Mouse (Mus musculus) kidney, postnatal 0 days (tissue): Measurements from ENCODE around the gene Sacs. TPM values are rescaled to one million over a fixed set of nuclear protein-coding genes. Genes with fewer than 3 reads are reported as not detected.

Experiments used
- ATAC-seq: fragments of 200-750 bp; cut with Nextera tagmentation; replicated peaks from 2 replicates; pipeline ENCODE4 v1.8.0; 2017; ENCODE audit warnings: low read depth, moderate number of reproducible peaks, moderate TSS enrichment, moderate library complexity; ENCODE audit not compliant: low FRiP score
- DNase-seq: peaks from one replicate; pipeline ENCODE4 v3.0.0-alpha.2; 2016; ENCODE audit warnings: low spot score
- H3K27ac ChIP-seq: fragments of 300-500 bp; sonication (generic); 2 replicates; pipeline ENCODE4 v1.5.1; 2014; ENCODE audit warnings: mild to moderate bottlenecking
- H3K27me3 ChIP-seq: fragments of 300-500 bp; sonication (generic); 2 replicates; pipeline ENCODE4 v1.6.1; 2014; ENCODE audit warnings: low read length, mixed read lengths; ENCODE audit not compliant: insufficient read depth
- H3K36me3 ChIP-seq: fragments of 300-500 bp; sonication (generic); 2 replicates; pipeline ENCODE4 v1.6.1; 2014; ENCODE audit warnings: low read length, mixed read lengths; ENCODE audit not compliant: insufficient read depth
- H3K4me1 ChIP-seq: fragments of 300-500 bp; sonication (generic); replicated peaks from 2 replicates; pipeline ENCODE4 v1.6.1; 2014; ENCODE audit warnings: antibody characterized with exemption, low read length, mixed read lengths; ENCODE audit not compliant: insufficient read depth
- H3K4me2 ChIP-seq: fragments of 300-500 bp; sonication (generic); 2 replicates; pipeline ENCODE4 v1.6.1; 2014; ENCODE audit warnings: mild to moderate bottlenecking, low read length, moderate library complexity, mixed read lengths
- H3K4me3 ChIP-seq: fragments of 300-500 bp; sonication (generic); replicated peaks from 2 replicates; pipeline ENCODE4 v1.5.1; 2014; ENCODE audit warnings: low read depth, low read length
- H3K9ac ChIP-seq: fragments of 300-500 bp; sonication (generic); 2 replicates; pipeline ENCODE4 v1.6.1; 2014; ENCODE audit warnings: low read depth, low read length
- H3K9me3 ChIP-seq: fragments of 300-500 bp; sonication (generic); replicated peaks from 2 replicates; pipeline ENCODE4 v1.6.1; 2016; ENCODE audit warnings: low read length, inconsistent platforms, mixed read lengths
- CTCF ChIP-seq: IDR thresholded peaks from 2 replicates; pipeline ENCODE4 v1.5.1; 2016; ENCODE audit warnings: antibody characterized with exemption, low read depth, mild to moderate bottlenecking, moderate library complexity
- WGBS: fragments of 180-500 bp; shearing (Covaris S2); extraction: QIAGEN DNeasy Blood & Tissue Kit; methylation state at CpG from one replicate; pipeline ENCODE4 v1.1.7; 2014; 5-methylcytosine and 5-hydroxymethylcytosine counted together
- polyA plus RNA-seq: library from polyadenylated mRNA; unstranded; fragments of >200 nt; fragmentation: Nextera tagmentation; extraction: Ambion mirVana; gene quantifications from 2 replicates; pipeline ENCODE4 v1.2.1, GENCODE M21; 2015

Sacs gene
- 1.2 TPM in 2 replicates for polyA plus RNA-seq

GRCm38 (mm10) chr14:61137994-61138726 is at the start of gene Sacs:
TSS of gene Sacs (plus strand) at chr14:61138457.
- Histone ChIP-seq H3K27me3 (peaks cover 3% of the 10 kb centered on the region; the same call in 1 of the 2 replicates), H3K4me2 (peak within 1 kb of the TSS; percentile 75), H3K9ac (peak within 1 kb of the TSS; percentile 31; the same call in 1 of the 2 replicates), H3K27ac (no peak within 1 kb of the TSS), H3K36me3 (no peaks in the 10 kb centered on the region), H3K4me1 (no peaks in the 10 kb centered on the region), H3K4me3 (peak within 1 kb of the TSS; percentile 40), H3K9me3 (no peaks in the 10 kb centered on the region)
- 4% methylated on average over 23 of the region's 23 CpGs for WGBS
- peak; percentile 48 for TF ChIP-seq CTCF
- ATAC-seq (no peak), DNase-seq (peak; percentile 40)

- no peak for ATAC-seq
- no peaks in the 10 kb centered on the region for H3K9me3 ChIP-seq
- H3K36me3 ChIP-seq = no peaks in the 10 kb centered on the region
- WGBS = 78% methylated on average over 5 of the region's 5 CpGs
- no peak for DNase-seq
- no peak overlapping the region for H3K9ac ChIP-seq
- TF ChIP-seq CTCF = no peak
- H3K4me3 ChIP-seq = no peak overlapping the region
- no peaks in the 10 kb centered on the region for H3K4me1 ChIP-seq
- H3K4me2 ChIP-seq = no peak overlapping the region
- no peak overlapping the region for H3K27ac ChIP-seq
- H3K27me3 ChIP-seq = no peaks in the 10 kb centered on the region
Observed at GRCm38 (mm10) chr14:61090955-61091354, 47.3 kb upstream of the Sacs start.

- no peaks in the 10 kb centered on the region for H3K4me1 ChIP-seq
- DNase-seq (no peak), ATAC-seq (no peak)
- no peak overlapping the region for H3K27ac ChIP-seq
- H3K4me2 ChIP-seq = no peak overlapping the region
- no peaks in the 10 kb centered on the region for H3K9me3 ChIP-seq
- 87% methylated on average over 3 of the region's 3 CpGs for WGBS
- TF ChIP-seq CTCF = no peak
- H3K36me3 ChIP-seq = no peaks in the 10 kb centered on the region
- no peaks in the 10 kb centered on the region for H3K27me3 ChIP-seq
- no peak overlapping the region for H3K4me3 ChIP-seq
- no peak overlapping the region for H3K9ac ChIP-seq
Observed at GRCm38 (mm10) chr14:61092073-61092472, 46.2 kb upstream of the Sacs start.

DNA sequence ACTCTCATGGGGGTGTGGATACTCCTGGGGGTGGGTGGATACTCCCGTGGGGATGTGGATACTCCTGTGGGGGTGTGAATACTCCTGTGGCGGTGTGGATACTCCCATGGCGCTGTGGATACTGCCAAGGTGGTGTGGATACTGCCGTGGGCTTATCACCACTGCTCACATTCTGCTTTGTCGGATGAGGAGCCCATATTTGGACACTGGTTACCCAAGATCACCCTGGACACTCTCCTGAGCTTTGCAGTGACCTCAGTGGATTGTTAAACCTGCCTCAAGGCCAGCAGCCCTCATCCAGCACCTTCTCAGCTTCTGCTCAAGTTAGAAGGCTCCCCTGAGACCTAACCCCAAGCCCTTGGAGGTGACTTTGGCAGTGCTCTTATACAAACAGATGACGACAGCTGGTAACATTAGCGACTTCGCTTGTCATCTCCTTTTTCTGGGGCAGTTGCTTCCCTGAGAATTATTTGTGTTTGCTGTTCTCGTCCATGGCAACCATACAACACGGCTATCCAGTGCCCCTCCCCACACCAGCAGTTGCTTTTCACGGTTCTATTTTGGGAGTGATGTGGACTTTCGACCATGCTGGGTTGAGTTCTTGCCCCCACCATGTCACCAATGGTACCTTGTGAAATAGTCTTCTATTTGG is 40.2 kb upstream of the Sacs start:
- WGBS = 65% methylated on average over 12 of the region's 12 CpGs
- Histone ChIP-seq H3K9me3 (no peaks in the 10 kb centered on the region), H3K4me2 (no peak overlapping the region), H3K27ac (no peak overlapping the region), H3K4me1 (no peaks in the 10 kb centered on the region), H3K9ac (no peak overlapping the region), H3K36me3 (no peaks in the 10 kb centered on the region), H3K27me3 (no peaks in the 10 kb centered on the region), H3K4me3 (no peak overlapping the region)
- no peak for TF ChIP-seq CTCF
- DNase-seq (peak; percentile 4), ATAC-seq (no peak)

- WGBS = 87% methylated on average over 6 of the region's 6 CpGs
- Histone ChIP-seq H3K27me3 (no peaks in the 10 kb centered on the region), H3K4me3 (no peak overlapping the region), H3K27ac (no peak overlapping the region), H3K9ac (no peak overlapping the region), H3K4me2 (no peak overlapping the region), H3K4me1 (no peaks in the 10 kb centered on the region), H3K36me3 (no peaks in the 10 kb centered on the region), H3K9me3 (no peaks in the 10 kb centered on the region)
- no peak for DNase-seq
- no peak for ATAC-seq
- TF ChIP-seq CTCF = no peak
Observed at GRCm38 (mm10) chr14:61100736-61101135, 37.5 kb upstream of the Sacs start.

DNA sequence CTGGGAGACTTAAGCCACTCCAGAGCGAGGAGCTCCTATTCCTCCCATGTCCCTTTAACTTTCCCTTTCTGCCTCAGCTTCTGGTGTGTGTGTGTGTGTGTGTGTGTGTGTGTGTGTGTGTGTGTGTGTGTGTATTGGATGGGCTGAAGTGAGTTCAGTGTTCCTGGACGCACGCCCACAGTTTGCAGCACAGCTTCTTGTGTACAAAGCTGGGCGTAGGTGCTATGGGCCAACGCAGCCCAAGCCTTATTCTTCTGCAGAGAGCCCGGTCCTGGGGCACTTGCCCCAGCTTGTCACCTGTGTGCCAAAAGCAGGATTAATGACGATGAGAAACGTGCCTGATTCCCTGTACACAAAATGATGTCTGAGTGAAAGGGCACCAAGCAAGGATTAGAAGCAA is 31.9 kb upstream of the Sacs start:
- DNase-seq = no peak
- no peak for ATAC-seq
- TF ChIP-seq CTCF = no peak

More for the DNA sequence above, 31.9 kb upstream of the Sacs start:
- Histone ChIP-seq H3K4me2 (no peak overlapping the region), H3K9ac (no peak overlapping the region), H3K4me3 (no peak overlapping the region), H3K27me3 (no peaks in the 10 kb centered on the region), H3K9me3 (no peaks in the 10 kb centered on the region), H3K36me3 (no peaks in the 10 kb centered on the region), H3K4me1 (no peaks in the 10 kb centered on the region), H3K27ac (no peak overlapping the region)
- 74% methylated on average over 8 of the region's 8 CpGs for WGBS
